Mouse (Mus musculus) splenic B cell, adult 2 months (primary cell): ENCODE measurements around the gene Col5a1.

Experiments used
- DNase-seq: peaks from one replicate; pipeline ENCODE4 v3.0.0-alpha.2; 2011; ENCODE audit warnings: low read depth, low spot score
- H3K27me3 ChIP-seq: 2 replicates; pipeline ENCODE4 v1.6.1; 2012; ENCODE audit warnings: mild to moderate bottlenecking, low read length, moderate library complexity, mixed read lengths; ENCODE audit not compliant: control insufficient read depth, poor library complexity, insufficient read depth, severe bottlenecking
- H3K36me3 ChIP-seq: 2 replicates; pipeline ENCODE4 v1.6.1; 2012; ENCODE audit warnings: mild to moderate bottlenecking, low read length, moderate library complexity, mixed read lengths; ENCODE audit not compliant: control insufficient read depth, poor library complexity, insufficient read depth, severe bottlenecking

Col5a1 gene

DNA sequence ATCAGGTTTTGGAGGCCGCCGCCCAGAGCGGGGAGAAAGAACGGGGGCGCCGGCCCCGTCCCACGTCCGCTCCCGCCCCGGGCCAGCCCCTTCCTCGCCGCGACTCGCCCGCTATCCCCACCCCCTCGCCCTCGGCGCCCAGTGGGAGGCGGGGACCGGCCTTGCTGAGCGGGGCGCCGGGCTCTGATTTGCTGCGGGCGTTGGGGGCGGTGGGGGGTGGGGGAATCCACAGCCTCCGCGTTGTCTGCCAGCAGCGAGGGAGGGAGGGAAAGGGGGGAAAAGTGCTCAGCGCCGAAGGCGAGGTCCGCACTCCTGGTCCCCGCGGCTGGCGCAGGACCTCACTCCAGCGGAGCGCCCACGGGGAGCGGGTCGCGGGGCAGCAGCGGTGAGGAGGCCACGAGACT, at the start of gene Col5a1:
Col5a1 (plus strand) TSS at position 278 of the 404 bp plus-strand sequence.
- H3K27me3 ChIP-seq: no peaks in the 10 kb centered on the region; the same call in 1 of the 2 replicates
- H3K36me3 ChIP-seq: no peaks in the 10 kb centered on the region
- DNase-seq: no peak

DNA sequence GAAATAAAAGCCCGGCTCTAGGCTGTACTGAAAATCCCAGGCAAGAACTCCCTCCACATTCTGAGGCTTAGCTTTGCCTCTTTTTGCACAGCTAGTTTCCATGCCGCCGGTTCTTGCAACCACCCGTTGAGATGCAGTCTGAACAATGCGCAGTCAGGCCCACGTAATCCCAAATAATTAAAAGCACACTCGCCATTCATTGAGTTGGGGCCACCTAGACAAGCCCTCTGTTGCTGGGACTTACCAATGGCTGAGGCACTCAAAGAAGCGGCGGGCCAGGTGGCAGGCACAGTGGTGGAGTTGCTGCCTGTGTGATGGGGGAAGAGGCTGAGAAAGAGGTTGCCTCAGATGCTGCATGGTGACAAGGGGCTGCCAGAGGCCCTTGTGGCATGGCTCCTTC, 48.1 kb upstream of the Col5a1 start:
- Histone ChIP-seq H3K36me3 (no peaks in the 10 kb centered on the region), H3K27me3 (no peaks in the 10 kb centered on the region)
- no peak for DNase-seq

DNA sequence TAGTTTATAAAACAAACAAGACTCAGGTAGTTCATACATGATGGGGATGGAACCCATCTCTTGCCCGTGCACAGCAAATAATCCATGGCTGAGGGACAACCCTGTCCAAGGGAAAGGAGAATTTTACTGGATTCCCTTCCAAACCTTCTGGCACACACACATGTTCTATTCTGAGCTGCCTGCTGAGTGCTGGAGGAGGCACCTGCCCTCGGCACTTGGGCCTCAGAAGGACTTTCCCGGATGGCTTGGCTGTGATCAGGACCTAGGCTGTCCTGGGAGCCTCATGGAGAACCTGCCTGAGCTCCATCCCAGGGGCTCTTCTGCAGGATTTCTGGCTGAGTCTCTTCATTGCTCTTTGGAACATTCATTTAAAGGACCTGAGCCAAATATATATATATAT, 45.3 kb upstream of the Col5a1 start:
- H3K36me3 ChIP-seq: no peaks in the 10 kb centered on the region
- H3K27me3 ChIP-seq: no peaks in the 10 kb centered on the region
- no peak for DNase-seq

DNA sequence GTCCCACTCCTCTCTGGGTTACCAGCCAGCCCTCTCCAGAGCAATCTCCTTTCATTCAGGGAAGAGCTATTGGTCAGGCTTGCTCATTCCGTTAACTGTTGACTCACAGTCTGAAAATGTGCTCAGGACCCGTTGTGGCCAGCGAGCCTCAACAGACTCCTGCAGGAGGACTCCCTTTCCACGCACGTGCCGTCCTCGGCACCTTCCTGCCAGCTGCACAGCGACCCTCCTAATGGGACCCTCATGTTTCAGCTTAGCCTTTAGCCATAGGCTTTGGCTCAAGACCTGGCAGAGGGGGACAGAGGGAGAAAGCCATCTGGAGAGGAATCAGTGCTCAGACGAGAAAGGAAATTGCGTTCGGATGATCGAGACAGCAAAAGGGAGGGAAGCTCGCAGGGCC, 43.3 kb upstream of the Col5a1 start:
- Histone ChIP-seq H3K27me3 (no peaks in the 10 kb centered on the region), H3K36me3 (no peaks in the 10 kb centered on the region)
- DNase-seq: no peak

DNA sequence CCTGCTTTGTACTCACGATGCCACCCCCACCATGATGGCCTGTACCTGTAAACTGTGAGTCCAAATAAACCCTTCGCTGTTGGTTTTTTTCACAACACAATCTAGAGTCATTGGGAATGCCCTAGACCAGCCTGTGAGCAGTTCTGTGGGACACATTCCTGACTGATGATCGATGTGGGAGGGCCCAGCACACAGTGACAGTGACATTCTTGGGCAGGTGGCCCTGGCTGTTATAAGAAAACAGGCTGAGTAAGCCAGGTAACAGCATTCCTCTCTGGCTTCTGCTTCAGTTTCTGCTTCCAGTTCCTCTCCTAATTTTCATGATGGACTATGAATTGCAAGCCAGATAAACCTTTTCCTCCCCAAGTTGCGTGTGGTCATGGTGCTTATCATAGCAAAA, 41.3 kb upstream of the Col5a1 start:
- DNase-seq: no peak
- Histone ChIP-seq H3K27me3 (no peaks in the 10 kb centered on the region), H3K36me3 (no peaks in the 10 kb centered on the region)

DNA sequence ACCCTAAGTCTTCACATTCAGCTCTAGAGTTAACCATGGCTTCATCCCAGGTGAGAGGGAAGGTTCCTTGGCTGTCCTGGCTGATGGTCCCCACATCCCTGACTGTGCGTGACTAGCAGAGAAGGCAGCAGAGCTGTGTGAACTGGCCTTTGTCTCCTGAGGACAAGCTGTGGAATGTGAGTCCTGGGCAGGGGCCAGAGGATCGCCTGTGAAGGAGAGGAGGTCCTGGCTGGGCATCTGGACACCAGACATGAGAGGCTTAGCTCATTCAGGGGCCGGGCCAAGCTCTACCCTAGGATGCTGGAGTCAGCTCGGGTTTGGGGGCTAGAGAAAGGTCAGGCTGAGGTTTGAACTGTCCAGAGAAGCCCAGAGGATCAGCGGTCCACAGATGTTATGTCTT, 39.2 kb upstream of the Col5a1 start:
- DNase-seq: no peak
- no peaks in the 10 kb centered on the region for H3K36me3 ChIP-seq
- no peaks in the 10 kb centered on the region for H3K27me3 ChIP-seq

DNA sequence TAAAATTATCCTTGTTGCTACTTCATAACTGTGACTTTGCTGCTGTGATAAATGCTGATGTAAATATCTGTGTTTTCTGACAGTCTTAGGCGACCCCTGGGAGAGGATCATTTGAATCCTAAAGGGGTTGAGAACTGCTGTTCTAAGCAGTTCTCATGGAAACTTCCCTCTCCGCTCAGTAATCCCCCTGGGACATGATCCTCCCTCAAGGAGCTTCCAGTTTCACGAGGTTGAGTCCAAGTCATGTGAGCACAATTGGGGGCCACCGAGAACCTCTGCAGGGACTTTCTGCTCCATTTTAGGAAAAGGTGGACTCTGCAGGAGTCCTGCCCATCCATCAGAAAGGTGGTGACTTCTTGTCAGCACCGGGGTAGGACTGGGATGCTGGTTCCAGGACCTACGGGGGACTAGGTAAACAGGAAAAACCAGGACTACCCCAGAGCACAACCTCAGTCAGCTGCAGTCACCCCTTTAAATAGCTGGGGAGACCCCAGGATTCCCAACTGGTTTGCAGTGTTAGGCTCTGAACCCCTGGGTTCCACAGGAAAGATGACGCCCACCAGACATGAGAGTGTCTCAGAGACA, 38.3 kb upstream of the Col5a1 start:
- Histone ChIP-seq H3K27me3 (no peaks in the 10 kb centered on the region), H3K36me3 (no peaks in the 10 kb centered on the region)
- no peak for DNase-seq

DNA sequence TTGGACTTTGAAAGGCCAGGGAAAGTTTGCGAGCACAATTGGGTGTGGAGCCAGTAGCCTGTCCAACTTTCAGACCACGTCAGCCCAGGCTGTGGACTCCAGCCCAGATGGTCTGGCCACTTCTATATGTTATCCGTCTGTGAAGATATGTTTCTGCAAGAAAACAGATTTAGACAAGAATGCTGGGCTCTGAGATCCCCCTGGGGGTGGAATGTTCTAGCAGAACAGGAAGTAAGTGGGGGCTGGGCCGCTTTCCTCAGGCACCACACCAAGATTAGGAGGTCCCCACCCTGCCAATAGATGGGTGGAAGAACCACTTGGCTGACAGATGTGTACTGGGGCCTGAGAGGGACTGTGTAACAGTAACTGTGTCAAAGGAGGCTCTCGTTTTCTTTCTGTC, 37.8 kb upstream of the Col5a1 start:
- H3K36me3 ChIP-seq: no peaks in the 10 kb centered on the region
- DNase-seq: no peak
- H3K27me3 ChIP-seq: no peaks in the 10 kb centered on the region

DNA sequence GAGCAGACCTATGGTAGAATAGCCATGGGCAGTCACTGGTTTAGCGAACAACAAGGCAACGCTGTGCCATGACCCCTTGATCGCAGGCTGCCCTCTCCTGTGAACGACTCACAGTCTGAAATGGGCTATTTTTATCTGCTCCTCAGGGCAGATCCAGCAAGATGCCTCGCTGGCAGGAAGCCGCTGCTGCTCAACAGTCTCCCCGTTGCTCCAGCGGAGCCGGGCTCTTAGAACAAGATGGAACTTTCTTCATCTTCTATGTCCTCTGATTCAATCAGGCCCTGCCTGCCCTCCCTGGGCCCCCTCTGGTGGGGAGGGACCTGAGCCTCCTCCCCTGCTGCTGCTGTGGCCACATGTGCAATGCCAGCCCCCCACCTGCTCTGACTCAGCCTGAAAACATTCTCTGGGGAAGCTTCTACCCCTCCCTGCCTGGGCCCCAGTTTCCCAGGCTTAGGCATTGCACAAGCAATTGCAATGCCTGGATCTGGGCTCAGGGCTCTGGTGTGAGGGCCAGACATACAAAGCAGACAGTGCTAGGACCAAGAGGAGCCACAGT, 27.8 kb upstream of the Col5a1 start:
- DNase-seq: no peak
- H3K27me3 ChIP-seq: no peaks in the 10 kb centered on the region
- H3K36me3 ChIP-seq: no peaks in the 10 kb centered on the region

DNA sequence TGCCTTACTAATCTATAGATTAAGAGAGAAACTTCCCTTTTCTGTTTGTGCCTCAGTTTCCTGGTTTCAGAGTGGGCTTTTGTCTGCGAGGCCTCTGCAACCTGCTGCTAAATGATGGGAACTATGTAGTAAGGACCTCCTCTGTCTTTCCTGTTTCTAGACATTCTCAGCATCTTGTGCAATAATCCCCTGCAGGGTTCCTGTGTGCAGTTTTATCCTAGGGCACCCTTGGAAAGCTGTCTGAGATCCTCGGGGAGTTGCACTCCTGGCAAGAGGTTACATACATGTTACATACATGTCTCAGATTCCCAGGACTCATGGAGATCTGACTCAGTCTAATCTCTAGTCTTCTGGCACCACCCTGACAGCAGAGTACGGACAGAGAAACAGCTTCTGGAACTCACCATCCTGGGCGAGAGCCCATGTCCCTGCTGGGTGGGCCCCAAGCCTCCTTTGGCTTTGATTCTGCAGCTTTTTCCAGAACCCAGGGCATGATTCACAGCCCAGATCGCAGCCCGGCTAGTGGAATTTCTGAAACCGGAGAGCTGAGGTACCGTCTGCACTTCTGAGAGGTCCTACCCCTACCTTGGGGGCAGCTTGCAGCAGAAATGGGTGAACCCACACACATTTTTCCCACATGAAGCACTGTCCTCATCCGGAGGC, 24.5 kb upstream of the Col5a1 start:
- DNase-seq: no peak
- no peaks in the 10 kb centered on the region for H3K27me3 ChIP-seq

DNA sequence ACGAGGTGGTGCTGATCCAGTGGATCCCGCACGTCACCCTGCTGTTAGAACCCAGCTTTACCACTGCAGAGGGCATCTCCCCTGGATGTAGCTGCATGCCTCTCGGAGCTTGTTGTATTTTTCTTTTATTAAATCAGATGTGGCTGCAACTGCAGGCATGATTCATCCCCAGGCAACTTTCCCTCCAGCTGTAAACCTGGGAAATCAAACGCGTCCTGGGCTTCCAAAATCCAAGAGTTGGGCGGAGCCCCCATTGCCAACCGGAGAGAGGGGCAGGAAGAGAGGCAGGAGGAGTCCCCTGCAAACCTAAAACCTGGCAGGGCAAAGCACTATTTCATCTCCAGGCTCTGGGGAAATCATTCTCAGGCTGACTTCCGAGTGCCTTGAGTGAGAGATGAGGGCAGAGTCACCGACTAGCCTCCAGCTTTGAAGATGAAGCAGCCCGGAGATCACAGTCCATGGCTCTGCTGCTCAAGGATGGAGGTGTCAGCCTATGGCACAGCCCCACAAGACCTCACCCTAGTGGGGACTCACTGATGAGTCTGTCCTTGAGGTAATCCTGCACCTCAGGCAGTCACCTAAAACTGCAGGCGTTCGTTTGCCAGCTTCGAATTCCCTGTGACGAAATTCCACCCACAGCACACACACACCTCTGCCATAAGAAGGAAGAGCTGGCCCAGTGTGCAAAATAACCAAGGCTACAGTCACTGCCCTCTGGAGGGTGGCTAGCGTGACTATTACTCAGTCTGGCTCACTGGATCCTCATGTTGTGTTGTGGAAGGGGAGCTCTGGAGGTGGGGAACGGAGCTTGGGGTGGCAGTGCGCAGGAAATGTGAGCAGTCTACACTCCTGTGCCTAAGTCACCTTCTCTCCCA, 21.5 kb upstream of the Col5a1 start:
- Histone ChIP-seq H3K36me3 (no peaks in the 10 kb centered on the region), H3K27me3 (no peaks in the 10 kb centered on the region)
- DNase-seq: no peak

More for the DNA sequence above, 24.5 kb upstream of the Col5a1 start:
- no peaks in the 10 kb centered on the region for H3K36me3 ChIP-seq

DNA sequence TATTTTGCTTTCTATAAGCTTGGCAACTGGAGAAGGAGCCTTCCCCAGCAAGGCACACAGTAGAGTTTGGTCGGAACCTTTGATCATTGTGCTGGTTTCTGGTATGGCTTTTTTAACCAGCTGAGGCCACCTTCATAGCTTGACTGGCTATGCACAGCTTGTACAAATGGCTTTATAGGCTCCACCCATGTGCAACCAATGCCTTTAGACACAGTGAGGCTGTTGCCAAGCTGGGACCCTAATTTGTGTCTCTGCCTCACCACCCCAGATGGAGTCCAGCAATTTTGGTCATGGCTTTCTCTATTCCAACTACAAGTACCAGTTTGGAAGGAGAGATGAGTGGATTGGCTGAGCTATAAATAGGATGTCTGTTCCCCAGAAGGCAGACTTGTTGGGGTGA, 15.6 kb upstream of the Col5a1 start:
- H3K27me3 ChIP-seq: no peaks in the 10 kb centered on the region
- no peaks in the 10 kb centered on the region for H3K36me3 ChIP-seq
- DNase-seq: no peak

DNA sequence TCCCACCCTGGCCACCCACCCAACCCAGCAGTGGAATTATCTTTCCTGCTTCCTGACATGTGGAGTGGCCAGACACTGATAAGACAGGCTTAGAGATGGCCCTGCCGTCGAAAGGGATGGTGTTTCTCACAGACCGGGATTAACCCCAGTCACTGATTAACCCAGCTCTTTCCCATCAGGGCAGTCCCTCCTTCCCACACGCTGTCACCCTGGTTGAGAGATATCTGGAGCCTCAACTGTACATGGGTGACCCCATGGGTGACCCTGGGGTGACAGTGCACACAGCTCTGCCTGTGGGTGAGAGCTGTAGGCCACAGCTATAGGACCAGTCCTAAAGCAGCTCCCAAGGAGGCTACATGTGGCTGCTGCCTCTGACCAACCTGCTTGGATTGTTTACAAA, 15.2 kb upstream of the Col5a1 start:
- DNase-seq: no peak
- no peaks in the 10 kb centered on the region for H3K36me3 ChIP-seq

DNA sequence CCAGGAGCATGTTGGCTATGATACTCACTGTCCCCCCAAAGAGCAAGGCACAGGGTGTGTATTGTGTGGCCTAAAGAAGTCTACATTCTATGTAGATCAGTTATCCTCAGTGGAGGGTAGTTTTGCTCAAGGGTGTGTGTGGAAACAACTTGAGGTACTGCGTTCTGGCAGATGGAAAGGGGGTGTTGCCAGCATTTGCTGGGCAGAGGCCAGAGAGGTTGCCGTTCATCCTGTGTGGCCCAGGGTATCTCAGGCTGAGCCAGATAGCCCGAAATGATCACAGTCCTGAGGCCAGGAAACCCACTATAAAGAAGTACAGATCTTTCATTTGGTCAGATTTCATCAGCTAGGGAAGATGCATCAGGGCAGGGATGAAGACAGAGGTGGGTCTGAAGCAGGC, 13.9 kb upstream of the Col5a1 start:
- DNase-seq: no peak
- H3K27me3 ChIP-seq: no peaks in the 10 kb centered on the region
- H3K36me3 ChIP-seq: no peaks in the 10 kb centered on the region

More for the DNA sequence above, 15.2 kb upstream of the Col5a1 start:
- H3K27me3 ChIP-seq: no peaks in the 10 kb centered on the region

DNA sequence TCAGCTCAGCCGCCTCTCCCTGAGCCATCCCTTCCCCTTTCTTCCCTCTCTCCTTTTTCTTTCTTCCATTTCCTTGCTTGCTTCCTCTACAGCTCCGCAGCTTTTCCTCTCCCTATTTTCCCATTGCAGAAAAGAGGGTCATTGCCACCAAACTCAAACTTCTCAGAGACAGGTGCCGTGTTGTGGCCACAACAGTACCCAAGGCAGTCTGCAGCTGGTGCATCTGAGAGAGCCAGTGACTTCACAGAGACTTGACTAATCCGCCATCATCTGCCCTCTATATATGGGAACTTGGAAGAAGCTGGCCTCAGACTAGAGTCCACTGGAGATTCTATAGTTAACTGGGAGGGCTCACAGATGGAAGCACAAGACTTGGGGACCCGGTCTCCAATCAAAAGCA, 13.2 kb upstream of the Col5a1 start:
- Histone ChIP-seq H3K36me3 (no peaks in the 10 kb centered on the region), H3K27me3 (no peaks in the 10 kb centered on the region)
- no peak for DNase-seq
